In genomic region chr8:70233606-70234005, GRCm38 (mm10) we compare ENCODE assay signal across 7 mouse cellular contexts. TPM values are rescaled to one million over a fixed set of nuclear protein-coding genes. Genes with fewer than 3 reads are reported as not detected.
DNase-seq lines count a peak whose midpoint lies in the region; ATAC-seq and TF ChIP-seq lines count a peak whose summit lies in the region.

No protein-coding gene starts in this region.

- 5% methylated on average over 13 of the region's 13 CpGs for WGBS in lung, embryonic 16.5 days
- WGBS in intestine, postnatal 0 days: 4% methylated on average over 13 of the region's 13 CpGs
- 5% methylated on average over 13 of the region's 13 CpGs for WGBS in olfactory bulb, adult 2 months

- ATAC-seq in lung, embryonic 16.5 days (ENCODE audit: low read depth): no peak
- no peak for ATAC-seq in intestine, postnatal 0 days
- ATAC-seq in megakaryocyte-erythroid progenitor cell, adult 5-6 weeks (replicated peaks; ENCODE audit: low FRiP score, low TSS enrichment, poor library complexity, severe bottlenecking): no peak

- TF ChIP-seq POLR2A in embryonic fibroblast, embryonic 13.5 days (IDR thresholded peaks at IDR 0.05; ENCODE audit: low read depth, low read length): no peak
- TF ChIP-seq POLR2A in olfactory bulb, adult 2 months (IDR thresholded peaks at IDR 0.05; ENCODE audit: insufficient read depth, low read depth, low read length): no peak

- peaks cover 19% of the 10 kb centered on the region for H3K36me3 ChIP-seq in lung, embryonic 16.5 days (ENCODE audit: control insufficient read depth, insufficient read depth, low read length)
- H3K36me3 ChIP-seq in intestine, postnatal 0 days (ENCODE audit: control insufficient read depth, insufficient read depth): peaks cover 42% of the 10 kb centered on the region

- no peaks in the 10 kb centered on the region for H3K9me3 ChIP-seq in lung, embryonic 16.5 days (ENCODE audit: control insufficient read depth, low read length)
- no peaks in the 10 kb centered on the region for H3K9me3 ChIP-seq in intestine, postnatal 0 days (ENCODE audit: control insufficient read depth)

- no peak for TF ChIP-seq CTCF in embryonic fibroblast, embryonic 13.5 days (IDR thresholded peaks at IDR 0.05; ENCODE audit: borderline replicate concordance, insufficient read depth, low read length)
- no peak for TF ChIP-seq CTCF in intestine, postnatal 0 days (IDR thresholded peaks at IDR 0.05; ENCODE audit: low read depth)
- TF ChIP-seq CTCF in olfactory bulb, adult 2 months (IDR thresholded peaks at IDR 0.05; ENCODE audit: insufficient read depth, low read depth, low read length): no peak

- peak overlapping the region; percentile 94 for H3K4me2 ChIP-seq in lung, embryonic 16.5 days (ENCODE audit: low read depth, low read length)
- H3K4me2 ChIP-seq in intestine, postnatal 0 days (replicated peaks; ENCODE audit: low read depth): peak overlapping the region; percentile 85

- no peaks in the 10 kb centered on the region for H3K27me3 ChIP-seq in lung, embryonic 16.5 days (ENCODE audit: control insufficient read depth, insufficient read depth, low read depth, low read length)
- H3K27me3 ChIP-seq in intestine, postnatal 0 days (replicated peaks; ENCODE audit: control insufficient read depth, insufficient read depth, low read length): no peaks in the 10 kb centered on the region

- H3K9ac ChIP-seq in lung, embryonic 16.5 days (ENCODE audit: low read length): peak overlapping the region; percentile 90
- peak overlapping the region; percentile 65 for H3K9ac ChIP-seq in intestine, postnatal 0 days (ENCODE audit: low read depth, low read length)

- no peak overlapping the region; the same call in 1 of the 2 replicates for H3K27ac ChIP-seq in lung, embryonic 16.5 days (ENCODE audit: low read length)
- no peak overlapping the region for H3K27ac ChIP-seq in embryonic fibroblast, embryonic 13.5 days (ENCODE audit: insufficient read depth, low read length)
- H3K27ac ChIP-seq in intestine, postnatal 0 days (ENCODE audit: low read depth, low read length): no peak overlapping the region
- H3K27ac ChIP-seq in olfactory bulb, adult 2 months (ENCODE audit: insufficient read depth, low read depth, low read length): no peak overlapping the region

- peaks cover 13% of the 10 kb centered on the region for H3K4me1 ChIP-seq in lung, embryonic 16.5 days (replicated peaks; ENCODE audit: control insufficient read depth, insufficient read depth, low read length)
- peaks cover 6% of the 10 kb centered on the region for H3K4me1 ChIP-seq in embryonic fibroblast, embryonic 13.5 days (ENCODE audit: control insufficient read depth, insufficient read depth, low read length)
- H3K4me1 ChIP-seq in intestine, postnatal 0 days (replicated peaks; ENCODE audit: control insufficient read depth, insufficient read depth, low read length): no peaks in the 10 kb centered on the region; the same call in 1 of the 2 replicates
- H3K4me1 ChIP-seq in olfactory bulb, adult 2 months (ENCODE audit: control insufficient read depth, insufficient read depth, low read length): no peaks in the 10 kb centered on the region

- peak overlapping the region; percentile 74 for H3K4me3 ChIP-seq in lung, embryonic 16.5 days (ENCODE audit: low read length)
- peak overlapping the region; percentile 65 for H3K4me3 ChIP-seq in embryonic fibroblast, embryonic 13.5 days (ENCODE audit: insufficient read depth, low read length)
- peak overlapping the region; percentile 75 for H3K4me3 ChIP-seq in intestine, postnatal 0 days (ENCODE audit: low read depth, low read length)
- peak overlapping the region; percentile 56 for H3K4me3 ChIP-seq in olfactory bulb, adult 2 months (ENCODE audit: insufficient read depth, low read depth, low read length)

- no peak for DNase-seq in lung, postnatal 10 days
- no peak for DNase-seq in natural killer cell, adult 2 months (ENCODE audit: low spot score in 2 of 2)

RNA-seq across cellular contexts. Expression of gene Sugp2, which starts 0.4 kb away (rescaled TPM):
- polyA plus RNA-seq in lung, embryonic 16.5 days (2015; fragmentation: Nextera tagmentation; extraction: Ambion mirVana): 29.9 and 30.9 TPM in 2 replicates
- 26.4 and 28.9 TPM in 2 replicates for polyA plus RNA-seq in embryonic fibroblast, embryonic 13.5 days (2011; ENCODE audit: insufficient read length, low read depth, missing spikeins)
- 8.0 and 11.5 TPM in 2 replicates for polyA plus RNA-seq in intestine, postnatal 0 days (2015; fragmentation: Nextera tagmentation; extraction: Ambion mirVana)
- not detected in 2 replicates for polyA plus RNA-seq in olfactory bulb, adult 2 months (2012; ENCODE audit: insufficient read depth, insufficient read length, low replicate concordance, missing spikeins)
- total RNA-seq in megakaryocyte-erythroid progenitor cell, adult 5-6 weeks (2014; fragmentation: Nextera tagmentation): 95.2 and 99.2 TPM in 2 replicates
- total RNA-seq in megakaryocyte-erythroid progenitor cell, adult 5-6 weeks (2017): 32.2 and 67.3 TPM in 2 replicates

RNA-seq across cellular contexts. Expression of gene Armc6, which starts 0.7 kb away (rescaled TPM):
- 22.4 and 24.5 TPM in 2 replicates for polyA plus RNA-seq in lung, embryonic 16.5 days (2015; fragmentation: Nextera tagmentation; extraction: Ambion mirVana)
- polyA plus RNA-seq in embryonic fibroblast, embryonic 13.5 days (2011; ENCODE audit: insufficient read length, low read depth, missing spikeins): 11.0 and 14.9 TPM in 2 replicates
- 10.0 and 11.2 TPM in 2 replicates for polyA plus RNA-seq in intestine, postnatal 0 days (2015; fragmentation: Nextera tagmentation; extraction: Ambion mirVana)
- not detected in 2 replicates for polyA plus RNA-seq in olfactory bulb, adult 2 months (2012; ENCODE audit: insufficient read depth, insufficient read length, low replicate concordance, missing spikeins)
- total RNA-seq in megakaryocyte-erythroid progenitor cell, adult 5-6 weeks (2014; fragmentation: Nextera tagmentation): 20.1 and 29.8 TPM in 2 replicates
- total RNA-seq in megakaryocyte-erythroid progenitor cell, adult 5-6 weeks (2017): 4.4 and 8.7 TPM in 2 replicates

RNA-seq across cellular contexts. Expression of gene Slc25a42, which starts 21.5 kb away (rescaled TPM):
- 5.1 and 5.2 TPM in 2 replicates for polyA plus RNA-seq in lung, embryonic 16.5 days (2015; fragmentation: Nextera tagmentation; extraction: Ambion mirVana)
- polyA plus RNA-seq in embryonic fibroblast, embryonic 13.5 days (2011; ENCODE audit: insufficient read length, low read depth, missing spikeins): 5.3 and 6.6 TPM in 2 replicates
- polyA plus RNA-seq in intestine, postnatal 0 days (2015; fragmentation: Nextera tagmentation; extraction: Ambion mirVana): 12.0 and 12.2 TPM in 2 replicates
- polyA plus RNA-seq in olfactory bulb, adult 2 months (2012; ENCODE audit: insufficient read depth, insufficient read length, low replicate concordance, missing spikeins): not detected in 2 replicates
- 31.8 and 36.6 TPM in 2 replicates for total RNA-seq in megakaryocyte-erythroid progenitor cell, adult 5-6 weeks (2014; fragmentation: Nextera tagmentation)
- total RNA-seq in megakaryocyte-erythroid progenitor cell, adult 5-6 weeks (2017): 3.2 and 5.5 TPM in 2 replicates

RNA-seq across cellular contexts. Expression of gene Homer3, which starts 49.0 kb away (rescaled TPM):
- polyA plus RNA-seq in lung, embryonic 16.5 days (2015; fragmentation: Nextera tagmentation; extraction: Ambion mirVana): 60.0 and 66.8 TPM in 2 replicates
- polyA plus RNA-seq in embryonic fibroblast, embryonic 13.5 days (2011; ENCODE audit: insufficient read length, low read depth, missing spikeins): 42.2 and 54.0 TPM in 2 replicates
- 18.5 and 18.7 TPM in 2 replicates for polyA plus RNA-seq in intestine, postnatal 0 days (2015; fragmentation: Nextera tagmentation; extraction: Ambion mirVana)
- not detected in 2 replicates for polyA plus RNA-seq in olfactory bulb, adult 2 months (2012; ENCODE audit: insufficient read depth, insufficient read length, low replicate concordance, missing spikeins)
- total RNA-seq in megakaryocyte-erythroid progenitor cell, adult 5-6 weeks (2014; fragmentation: Nextera tagmentation): 5.5 and 9.6 TPM in 2 replicates
- total RNA-seq in megakaryocyte-erythroid progenitor cell, adult 5-6 weeks (2017): 0.56 and 8.0 TPM in 2 replicates

Comparison
In these comparisons a context has a peak if more than half of its experiments do, and no peak if none do; other contexts are left out.
1. RNA of gene Armc6, which starts 0.7 kb away (polyA plus RNA-seq): 22.4 to 24.5 TPM in lung, embryonic 16.5 days, 11.0 to 14.9 TPM in embryonic fibroblast, embryonic 13.5 days and 10.0 to 11.2 TPM in intestine, postnatal 0 days; not detected in olfactory bulb, adult 2 months; every median in the first group is over 10 times any median in the second.
2. Peak in every context shown above with its lines, with median percentiles within 50 percentile points of each other: H3K4me3 ChIP-seq.